Mouse (Mus musculus): ENCODE results near the gene Crlf3. TPM values are rescaled to one million over a fixed set of nuclear protein-coding genes. Genes with fewer than 3 reads are reported as not detected.
A peak's percentile ranks its signal among the peaks of the same experiment; 100 is the strongest.

Crlf3 gene
- polyA plus RNA-seq, 1 experiment: 65.3 TPM

GRCm38 (mm10) chr11:80089817-80090214 lies 9.0 kb upstream of the Crlf3 start:
- Histone ChIP-seq H3K27me3 (ENCODE audit: control insufficient read depth, insufficient read depth, low read length) (no peaks in the 10 kb centered on the region), H3K4me1 (replicated peaks; ENCODE audit: control insufficient read depth, insufficient read depth, low read length) (peaks cover 3% of the 10 kb centered on the region; the same call in 1 of the 2 replicates)

GRCm38 (mm10) chr11:80088917-80089816 lies 8.4 kb upstream of the Crlf3 start, which contains the start of gene Atad5:
TSS of gene Atad5 (plus strand) at chr11:80089400.
- no peaks in the 10 kb centered on the region; the same call in 1 of the 2 replicates for H3K36me3 ChIP-seq (ENCODE audit: control insufficient read depth, insufficient read depth, low read length)
- TF ChIP-seq POLR2A (IDR thresholded peaks at IDR 0.05; ENCODE audit: control insufficient read depth, extremely low read depth, insufficient read depth, low read length, poor library complexity) (peak; percentile 37; the same call in 1 of the 2 replicates), CTCF (IDR thresholded peaks at IDR 0.05; ENCODE audit: borderline replicate concordance, control insufficient read depth, extremely low read depth, insufficient read depth, low read length, poor library complexity) (0 out of 2 replicates have a peak, but pooled peaks have one; percentile 23)
- DNase-seq: peak; percentile 89
- no peaks in the 10 kb centered on the region for H3K27me3 ChIP-seq (ENCODE audit: control insufficient read depth, insufficient read depth, low read length)
- peaks cover 3% of the 10 kb centered on the region; the same call in 1 of the 2 replicates for H3K4me1 ChIP-seq (replicated peaks; ENCODE audit: control insufficient read depth, insufficient read depth, low read length)
- no peak within 1 kb of the TSS for H3K27ac ChIP-seq (ENCODE audit: control insufficient read depth, insufficient read depth, low read length)
- 3% methylated on average over 57 of the region's 57 CpGs for WGBS
- H3K4me3 ChIP-seq (ENCODE audit: control insufficient read depth, insufficient read depth, low read length): peak within 1 kb of the TSS; percentile 100

More at GRCm38 (mm10) chr11:80089817-80090214, 9.0 kb upstream of the Crlf3 start:
- Histone ChIP-seq H3K27ac (ENCODE audit: control insufficient read depth, insufficient read depth, low read length) (no peak overlapping the region), H3K4me3 (ENCODE audit: control insufficient read depth, insufficient read depth, low read length) (peak overlapping the region; percentile 100), H3K36me3 (ENCODE audit: control insufficient read depth, insufficient read depth, low read length) (no peaks in the 10 kb centered on the region; the same call in 1 of the 2 replicates)
- WGBS: under 1% methylated on average over 14 of the region's 14 CpGs
- TF ChIP-seq POLR2A (IDR thresholded peaks at IDR 0.05; ENCODE audit: control insufficient read depth, extremely low read depth, insufficient read depth, low read length, poor library complexity): no peak
- TF ChIP-seq CTCF (IDR thresholded peaks at IDR 0.05; ENCODE audit: borderline replicate concordance, control insufficient read depth, extremely low read depth, insufficient read depth, low read length, poor library complexity): no peak
- no peak for DNase-seq

GRCm38 (mm10) chr11:80086844-80087243 lies 6.1 kb upstream of the Crlf3 start:
- peak; percentile 87 for DNase-seq
- H3K36me3 ChIP-seq (ENCODE audit: control insufficient read depth, insufficient read depth, low read length): no peaks in the 10 kb centered on the region
- no peaks in the 10 kb centered on the region for H3K27me3 ChIP-seq (ENCODE audit: control insufficient read depth, insufficient read depth, low read length)
- no peak for TF ChIP-seq POLR2A (IDR thresholded peaks at IDR 0.05; ENCODE audit: control insufficient read depth, extremely low read depth, insufficient read depth, low read length, poor library complexity)
- TF ChIP-seq CTCF (IDR thresholded peaks at IDR 0.05; ENCODE audit: borderline replicate concordance, control insufficient read depth, extremely low read depth, insufficient read depth, low read length, poor library complexity): no peak; the same call in 1 of the 2 replicates
- H3K27ac ChIP-seq (ENCODE audit: control insufficient read depth, insufficient read depth, low read length): no peak overlapping the region
- 25% methylated on average over 5 of the region's 5 CpGs for whole genome bisulfite sequencing
- H3K4me1 ChIP-seq (replicated peaks; ENCODE audit: control insufficient read depth, insufficient read depth, low read length): peaks cover 3% of the 10 kb centered on the region; the same call in 1 of the 2 replicates
- no peak overlapping the region for H3K4me3 ChIP-seq (ENCODE audit: control insufficient read depth, insufficient read depth, low read length)

- Histone ChIP-seq H3K4me1 (replicated peaks; ENCODE audit: control insufficient read depth, insufficient read depth, low read length) (peaks cover 8% of the 10 kb centered on the region), H3K27ac (ENCODE audit: control insufficient read depth, insufficient read depth, low read length) (no peak overlapping the region), H3K27me3 (ENCODE audit: control insufficient read depth, insufficient read depth, low read length) (no peaks in the 10 kb centered on the region), H3K4me3 (ENCODE audit: control insufficient read depth, insufficient read depth, low read length) (no peak overlapping the region), H3K36me3 (ENCODE audit: control insufficient read depth, insufficient read depth, low read length) (no peaks in the 10 kb centered on the region)
- TF ChIP-seq CTCF (IDR thresholded peaks at IDR 0.05; ENCODE audit: borderline replicate concordance, control insufficient read depth, extremely low read depth, insufficient read depth, low read length, poor library complexity) (no peak), POLR2A (IDR thresholded peaks at IDR 0.05; ENCODE audit: control insufficient read depth, extremely low read depth, insufficient read depth, low read length, poor library complexity) (no peak)
- DNase-seq: no peak
- 61% methylated on average over 6 of the region's 6 CpGs for WGBS
These were observed 4.7 kb upstream of the Crlf3 start for GRCm38 (mm10) chr11:80085356-80086055.

- Histone ChIP-seq H3K27me3 (ENCODE audit: control insufficient read depth, insufficient read depth, low read length) (no peaks in the 10 kb centered on the region), H3K4me1 (replicated peaks; ENCODE audit: control insufficient read depth, insufficient read depth, low read length) (peaks cover 10% of the 10 kb centered on the region), H3K27ac (ENCODE audit: control insufficient read depth, insufficient read depth, low read length) (no peak overlapping the region; the same call in 1 of the 2 replicates), H3K36me3 (ENCODE audit: control insufficient read depth, insufficient read depth, low read length) (no peaks in the 10 kb centered on the region), H3K4me3 (ENCODE audit: control insufficient read depth, insufficient read depth, low read length) (no peak overlapping the region)
- DNase-seq: no peak
- no peak for TF ChIP-seq CTCF (IDR thresholded peaks at IDR 0.05; ENCODE audit: borderline replicate concordance, control insufficient read depth, extremely low read depth, insufficient read depth, low read length, poor library complexity)
- no peak for TF ChIP-seq POLR2A (IDR thresholded peaks at IDR 0.05; ENCODE audit: control insufficient read depth, extremely low read depth, insufficient read depth, low read length, poor library complexity)
- WGBS: 77% methylated on average over 7 of the region's 7 CpGs
These were observed 1.1 kb upstream of the Crlf3 start for GRCm38 (mm10) chr11:80081786-80082319.

GRCm38 (mm10) chr11:80080381-80080825 lies 388 bp downstream of the Crlf3 start:
- H3K4me3 ChIP-seq (ENCODE audit: control insufficient read depth, insufficient read depth, low read length): peak overlapping the region; percentile 77
- no peak for TF ChIP-seq POLR2A (IDR thresholded peaks at IDR 0.05; ENCODE audit: control insufficient read depth, extremely low read depth, insufficient read depth, low read length, poor library complexity)
- TF ChIP-seq CTCF (IDR thresholded peaks at IDR 0.05; ENCODE audit: borderline replicate concordance, control insufficient read depth, extremely low read depth, insufficient read depth, low read length, poor library complexity): no peak
- under 1% methylated on average over 32 of the region's 32 CpGs for WGBS
- H3K27me3 ChIP-seq (ENCODE audit: control insufficient read depth, insufficient read depth, low read length): no peaks in the 10 kb centered on the region
- peak overlapping the region; percentile 62 for H3K27ac ChIP-seq (ENCODE audit: control insufficient read depth, insufficient read depth, low read length)
- H3K36me3 ChIP-seq (ENCODE audit: control insufficient read depth, insufficient read depth, low read length): no peaks in the 10 kb centered on the region
- DNase-seq: no peak
- peaks cover 11% of the 10 kb centered on the region for H3K4me1 ChIP-seq (replicated peaks; ENCODE audit: control insufficient read depth, insufficient read depth, low read length)

Measured in thymus, adult 2 months (tissue).